Mouse (Mus musculus) mature B cell (primary cell): ENCODE data around the gene Ints13.

Experiments used
- in situ Hi-C: fragments of 300-500 bp; cut with MboI; formaldehyde crosslinking; loops from 2 replicates; pipeline ENCODE4 v1.14.3; 2019

Gene Ints13

GRCm38 (mm10) chr6:146538661-146539060 lies 39.0 kb downstream of the Ints13 start:
- in situ Hi-C loops, result no loop called here

GRCm38 (mm10) chr6:146538071-146538470 lies 39.6 kb downstream of the Ints13 start:
- in situ Hi-C loops, result no loop called here

- in situ Hi-C loops, result no loop called here
Observed at GRCm38 (mm10) chr6:146537111-146537510, 40.5 kb downstream of the Ints13 start.

- in situ Hi-C loops, result no loop called here
Observed at GRCm38 (mm10) chr6:146535501-146535900, 42.1 kb downstream of the Ints13 start.

GRCm38 (mm10) chr6:146533146-146533545 lies 44.5 kb downstream of the Ints13 start:
- in situ Hi-C loops, result no loop called here

- in situ Hi-C loops, result no loop called here
Observed at GRCm38 (mm10) chr6:146530769-146531168, 46.9 kb downstream of the Ints13 start.

GRCm38 (mm10) chr6:146530363-146530762 lies 47.3 kb downstream of the Ints13 start:
- in situ Hi-C loops, result no loop called here

GRCm38 (mm10) chr6:146527537-146527936 lies 50.1 kb downstream of the Ints13 start:
- in situ Hi-C loops, result no loop called here

GRCm38 (mm10) chr6:146525500-146525899 lies 52.1 kb downstream of the Ints13 start:
- in situ Hi-C loops, result no loop called here

GRCm38 (mm10) chr6:146521456-146522245 lies 56.0 kb downstream of the Ints13 start:
- in situ Hi-C loops, result no loop called here

GRCm38 (mm10) chr6:146519019-146519418 lies 58.6 kb downstream of the Ints13 start:
- in situ Hi-C loops, result no loop called here

- in situ Hi-C loops, result no loop called here
Observed at GRCm38 (mm10) chr6:146515936-146516335, 61.7 kb downstream of the Ints13 start.

GRCm38 (mm10) chr6:146514531-146514948 lies 63.1 kb downstream of the Ints13 start:
- in situ Hi-C loops, result no loop called here

- in situ Hi-C loops, result no loop called here
Observed at GRCm38 (mm10) chr6:146513899-146514298, 63.7 kb downstream of the Ints13 start.

- in situ Hi-C loops, result no loop called here
Observed at GRCm38 (mm10) chr6:146513384-146513783, 64.3 kb downstream of the Ints13 start.

GRCm38 (mm10) chr6:146511511-146511910 lies 66.1 kb downstream of the Ints13 start:
- in situ Hi-C loops, result no loop called here

GRCm38 (mm10) chr6:146509891-146510290 lies 67.7 kb downstream of the Ints13 start:
- in situ Hi-C loops, result no loop called here

GRCm38 (mm10) chr6:146504459-146504858 lies 73.2 kb downstream of the Ints13 start:
- in situ Hi-C loops, result no loop called here

- in situ Hi-C loops, result no loop called here
Observed at GRCm38 (mm10) chr6:146502856-146503255, 74.8 kb downstream of the Ints13 start.

- in situ Hi-C loops, result no loop called here
Observed at GRCm38 (mm10) chr6:146501866-146502804, 75.5 kb downstream of the Ints13 start, which contains the start of gene Itpr2. Gene Itpr2, minus strand, starts transcription at chr6:146502223.

- in situ Hi-C loops, result no loop called here
Observed at GRCm38 (mm10) chr6:146501316-146501865, 76.2 kb downstream of the Ints13 start.

- in situ Hi-C loops, result no loop called here
Observed at GRCm38 (mm10) chr6:146500771-146501170, 76.9 kb downstream of the Ints13 start.
